In the genomic region with DNA sequence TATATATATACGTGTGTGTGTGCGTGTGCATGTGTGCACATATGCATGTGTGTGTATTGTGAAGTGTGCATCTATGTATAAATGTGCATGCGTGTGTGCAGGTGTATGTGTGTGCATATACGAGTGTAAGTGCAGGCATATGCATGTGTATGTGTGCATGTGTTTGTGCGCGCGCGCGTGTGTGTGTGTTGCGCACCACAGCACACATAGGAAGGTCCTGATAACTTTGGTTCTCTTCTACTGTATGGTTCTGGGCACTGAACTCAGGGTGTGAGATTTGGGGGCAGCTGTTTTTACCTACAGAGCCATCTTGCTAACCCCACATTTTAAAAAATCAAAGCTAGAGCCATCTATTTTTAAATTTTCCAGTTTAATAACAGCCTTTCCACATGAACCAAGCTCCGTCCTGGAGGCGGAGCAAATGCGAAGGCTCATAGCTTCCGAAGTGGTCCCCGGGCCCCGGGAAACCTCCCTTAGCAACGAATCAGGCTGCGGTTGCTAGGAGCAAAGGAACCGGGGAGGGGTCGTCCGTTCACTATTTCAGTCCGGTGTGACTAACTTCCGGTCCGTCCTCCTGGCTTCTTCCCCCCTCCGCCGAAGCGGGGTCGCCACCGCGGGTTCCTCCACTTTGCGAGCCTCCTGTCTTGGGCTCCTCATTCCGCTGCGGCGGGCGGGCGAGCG, we compare ENCODE assay signal across 8 mouse cellular contexts. TPM values are rescaled to one million over a fixed set of nuclear protein-coding genes. Genes with fewer than 3 reads are reported as not detected.
DNase-seq lines count a peak whose midpoint lies in the region; ATAC-seq lines count a peak whose summit lies in the region.

No protein-coding gene starts in this region.

- peak; percentile 86 for DNase-seq in WW6 (ENCODE audit: low read depth, low spot score)
- peak; percentile 97 to 98 for DNase-seq in cerebellum, postnatal 4 days (ENCODE audit: low spot score in 2 of 2)
- DNase-seq in gastrocnemius, postnatal 10 days: peak; percentile 91
- peak; percentile 93 for DNase-seq in induced T-regulatory cell, adult 2 months (ENCODE audit: low read depth)
- DNase-seq in left cerebral cortex, adult 9 months (ENCODE audit: low spot score in 2 of 2): peak; percentile 85 to 95
- peak; percentile 92 for DNase-seq in right cerebral cortex, postnatal 14 days
- peak; percentile 89 to 91 for DNase-seq in urinary bladder, postnatal 36 days (ENCODE audit: low spot score in 2 of 2)

- ATAC-seq in megakaryocyte progenitor cell, adult 5-6 weeks (replicated peaks; ENCODE audit: poor library complexity): peak; percentile 99

RNA-seq across cellular contexts. Expression of a gene that starts 8.5 kb away (rescaled TPM):
- total RNA-seq in gastrocnemius, postnatal 10 days (2021): under 1 TPM; 0.21 to 0.27 TPM
- total RNA-seq in megakaryocyte progenitor cell, adult 5-6 weeks (2015): not detected in 2 replicates
- total RNA-seq in megakaryocyte progenitor cell, adult 5-6 weeks (2017): not detected in 2 replicates

RNA-seq across cellular contexts. Expression of a gene that starts 28.2 kb away (rescaled TPM):
- 1 to 10 TPM; 1.6 to 2.4 TPM for total RNA-seq in gastrocnemius, postnatal 10 days (2021)
- total RNA-seq in megakaryocyte progenitor cell, adult 5-6 weeks (2015): 6.0 and 7.0 TPM in 2 replicates
- total RNA-seq in megakaryocyte progenitor cell, adult 5-6 weeks (2017): 5.7 and 5.9 TPM in 2 replicates

RNA-seq across cellular contexts. Expression of a gene that starts 30.3 kb away (rescaled TPM):
- total RNA-seq in gastrocnemius, postnatal 10 days (2021): 1 to 10 TPM; 5.8 to 6.8 TPM
- total RNA-seq in megakaryocyte progenitor cell, adult 5-6 weeks (2015): 9.9 and 10.8 TPM in 2 replicates
- 20.6 and 25.2 TPM in 2 replicates for total RNA-seq in megakaryocyte progenitor cell, adult 5-6 weeks (2017)

RNA-seq across cellular contexts. Expression of a gene that starts 34.6 kb away (rescaled TPM):
- 10 to 100 TPM in 1 of 2 experiments, 1 to 10 TPM in 1; 9.6 to 10.1 TPM for total RNA-seq in gastrocnemius, postnatal 10 days (2021)
- 4.4 and 7.7 TPM in 2 replicates for total RNA-seq in megakaryocyte progenitor cell, adult 5-6 weeks (2015)
- total RNA-seq in megakaryocyte progenitor cell, adult 5-6 weeks (2017): 5.0 and 8.6 TPM in 2 replicates

RNA-seq across cellular contexts. Expression of a gene that starts 46.5 kb away (rescaled TPM):
- 10 to 100 TPM; 66.3 to 71.7 TPM for total RNA-seq in gastrocnemius, postnatal 10 days (2021)
- total RNA-seq in megakaryocyte progenitor cell, adult 5-6 weeks (2015): 0.24 and 0.30 TPM in 2 replicates
- 0.08 and 0.37 TPM in 2 replicates for total RNA-seq in megakaryocyte progenitor cell, adult 5-6 weeks (2017)

Comparison
In these comparisons a context has a peak if more than half of its experiments do, and no peak if none do; other contexts are left out.
1. Peak in every context shown above with its lines: DNase-seq and ATAC-seq.